Mouse (Mus musculus): Measurements from ENCODE around the gene Pkp4. TPM values are rescaled to one million over a fixed set of nuclear protein-coding genes. Genes with fewer than 3 reads are reported as not detected.

Pkp4 gene
- total RNA-seq, 2 experiments from 2014 or later: 293 to 303 TPM

GRCm38 (mm10) chr2:59219997-59220789, 59.5 kb downstream of the Pkp4 start:
- no peak for DNase-seq

GRCm38 (mm10) chr2:59226383-59226782, 65.7 kb downstream of the Pkp4 start:
- DNase-seq: no peak

- DNase-seq: no peak
Observed at GRCm38 (mm10) chr2:59227011-59227410, 66.4 kb downstream of the Pkp4 start.

- no peak for DNase-seq
Observed at GRCm38 (mm10) chr2:59227508-59228263, 67.0 kb downstream of the Pkp4 start.

GRCm38 (mm10) chr2:59229250-59229895, 68.7 kb downstream of the Pkp4 start:
- DNase-seq: no peak

- DNase-seq: no peak
Observed at GRCm38 (mm10) chr2:59230656-59231055, 70.0 kb downstream of the Pkp4 start.

GRCm38 (mm10) chr2:59231514-59231913, 70.9 kb downstream of the Pkp4 start:
- no peak for DNase-seq

GRCm38 (mm10) chr2:59233294-59233923, 72.8 kb downstream of the Pkp4 start:
- DNase-seq: no peak

GRCm38 (mm10) chr2:59233936-59234335, 73.3 kb downstream of the Pkp4 start:
- DNase-seq: no peak

- DNase-seq: no peak
Observed at GRCm38 (mm10) chr2:59234537-59234936, 73.9 kb downstream of the Pkp4 start.

- DNase-seq: no peak
Observed at GRCm38 (mm10) chr2:59239841-59240395, 79.3 kb downstream of the Pkp4 start.

GRCm38 (mm10) chr2:59242117-59242516, 81.5 kb downstream of the Pkp4 start:
- DNase-seq: no peak

- no peak for DNase-seq
Observed at GRCm38 (mm10) chr2:59244273-59245097, 83.8 kb downstream of the Pkp4 start.

- no peak for DNase-seq
Observed at GRCm38 (mm10) chr2:59245098-59245388, 84.4 kb downstream of the Pkp4 start.

GRCm38 (mm10) chr2:59248806-59249205, 88.2 kb downstream of the Pkp4 start:
- no peak for DNase-seq

GRCm38 (mm10) chr2:59252818-59253217, 92.2 kb downstream of the Pkp4 start:
- no peak for DNase-seq

GRCm38 (mm10) chr2:59253435-59253834, 92.8 kb downstream of the Pkp4 start:
- peak in 1 of 2 experiments; percentile 40 for DNase-seq

GRCm38 (mm10) chr2:59258821-59259231, 98.2 kb downstream of the Pkp4 start:
- DNase-seq: no peak

- no peak for DNase-seq
Observed at GRCm38 (mm10) chr2:59259346-59259745, 98.7 kb downstream of the Pkp4 start.

GRCm38 (mm10) chr2:59261203-59261602, 100.6 kb downstream of the Pkp4 start:
- no peak for DNase-seq

GRCm38 (mm10) chr2:59266428-59266827, 105.8 kb downstream of the Pkp4 start:
- DNase-seq: no peak

- DNase-seq: no peak
Observed at GRCm38 (mm10) chr2:59271835-59272234, 111.2 kb downstream of the Pkp4 start.

All from layer of hippocampus, postnatal 36 days (tissue).